Mouse (Mus musculus) liver, adult 2 months (tissue): ENCODE results near the gene Ntsr2. TPM values are rescaled to one million over a fixed set of nuclear protein-coding genes. Genes with fewer than 3 reads are reported as not detected.

Experiments used
- DNase-seq: peaks from one replicate; pipeline ENCODE4 v3.0.0-alpha.2; 2011; ENCODE audit warnings: low read depth, low spot score; ENCODE audit errors: extremely low read depth
- H3K27ac ChIP-seq: fragments of 200-500 bp; replicated peaks from 2 replicates; pipeline ENCODE4 v1.5.1; 2012; ENCODE audit warnings: low read depth, mild to moderate bottlenecking, control low read depth, inconsistent platforms, low read length; ENCODE audit not compliant: insufficient read depth
- H3K27me3 ChIP-seq: fragments of 200-500 bp; 2 replicates; pipeline ENCODE4 v1.6.1; 2012; ENCODE audit warnings: mild to moderate bottlenecking, moderate library complexity, low read length, inconsistent platforms; ENCODE audit not compliant: control insufficient read depth, insufficient read depth
- H3K36me3 ChIP-seq: fragments of 200-500 bp; 2 replicates; pipeline ENCODE4 v1.6.1; 2012; ENCODE audit warnings: low read length, inconsistent platforms; ENCODE audit not compliant: control insufficient read depth, insufficient read depth
- H3K4me1 ChIP-seq: fragments of 200-500 bp; 2 replicates; pipeline ENCODE4 v1.6.1; 2011; ENCODE audit warnings: low read length; ENCODE audit not compliant: control insufficient read depth, insufficient read depth
- H3K4me3 ChIP-seq: fragments of 200-500 bp; 2 replicates; pipeline ENCODE4 v1.5.1; 2011; ENCODE audit warnings: low read depth, mild to moderate bottlenecking, control low read depth, low read length, moderate library complexity; ENCODE audit not compliant: insufficient read depth
- H3K79me2 ChIP-seq: fragments of 200-500 bp; 2 replicates; pipeline ENCODE4 v1.6.1; 2012; ENCODE audit warnings: inconsistent platforms, mild to moderate bottlenecking, low read length, moderate library complexity; ENCODE audit not compliant: control insufficient read depth, insufficient read depth
- H3K9ac ChIP-seq: fragments of 200-500 bp; 2 replicates; pipeline ENCODE4 v1.6.1; 2012; ENCODE audit warnings: low read depth, mild to moderate bottlenecking, control low read depth, inconsistent platforms, low read length
- CTCF ChIP-seq: fragments of 200-500 bp; IDR thresholded peaks from 2 replicates; pipeline ENCODE4 v1.5.1; 2011; ENCODE audit warnings: low read depth, low read length, control low read depth
- POLR2A ChIP-seq: fragments of 200-500 bp; IDR thresholded peaks from 2 replicates; pipeline ENCODE4 v1.6.1; 2011; ENCODE audit warnings: low read length, control low read depth; ENCODE audit not compliant: insufficient read depth; ENCODE audit errors: extremely low read depth
- WGBS: fragments of 180-500 bp; shearing (Covaris S2); methylation state at CpG from one replicate; pipeline ENCODE4 v1.1.7; 2018; 5-methylcytosine and 5-hydroxymethylcytosine counted together
- polyA plus RNA-seq: library from polyadenylated mRNA; depleted of rRNA; stranded (reverse); fragments of >200 nt; gene quantifications from 2 replicates; pipeline ENCODE4 v1.2.3, GENCODE M21; 2012; rRNA removed
- total RNA-seq: library from RNA; depleted of rRNA; stranded (reverse); fragments of >200 nt; gene quantifications from 2 replicates; pipeline ENCODE4 v1.2.3, GENCODE M21; 2014; rRNA removed

Ntsr2 gene
- total and polyA plus RNA-seq, 2 experiments: not detected

DNA sequence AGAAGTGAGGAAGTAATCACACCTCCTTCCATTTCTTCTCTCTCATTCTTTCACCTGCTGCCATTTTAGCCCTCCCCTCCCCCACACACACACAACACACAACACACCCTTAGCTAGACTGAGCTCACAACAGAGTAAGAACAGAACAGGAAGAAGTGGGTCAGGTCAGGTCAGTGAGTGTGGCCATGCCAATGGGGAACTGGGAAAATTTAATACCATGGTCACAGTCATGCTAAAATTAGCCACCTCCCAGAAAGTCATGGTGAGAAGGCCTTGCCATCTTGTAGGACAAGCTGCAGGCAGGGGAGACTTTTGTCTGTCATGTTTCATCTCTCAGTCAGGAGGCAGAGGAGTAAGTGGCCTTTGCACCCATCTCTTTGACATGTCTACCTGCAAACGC lies 45.5 kb downstream of the Ntsr2 start:
- no peaks in the 10 kb centered on the region for H3K79me2 ChIP-seq
- H3K27me3 ChIP-seq: no peaks in the 10 kb centered on the region
- DNase-seq: no peak
- H3K9ac ChIP-seq: no peak overlapping the region
- no peaks in the 10 kb centered on the region for H3K36me3 ChIP-seq
- 86% methylated on average over 1 of the region's 1 CpGs for WGBS
- H3K4me3 ChIP-seq: no peak overlapping the region
- no peak overlapping the region for H3K27ac ChIP-seq
- H3K4me1 ChIP-seq: no peaks in the 10 kb centered on the region
- TF ChIP-seq CTCF (no peak), POLR2A (no peak)

Other genes starting within 250 kb of the Ntsr2 start
- 85.8 and 118 TPM in 2 replicates for gene Lpin1, start 42.4 kb upstream of the Ntsr2 start, total RNA-seq
- gene Lpin1, start 42.4 kb upstream of the Ntsr2 start, polyA plus RNA-seq: 11.9 and 19.8 TPM in 2 replicates
- 0.09 TPM in 1 of 2 replicates, not detected in the other for gene Greb1, start 147.5 kb downstream of the Ntsr2 start, total RNA-seq
- 0.02 and 0.09 TPM in 2 replicates for gene Greb1, start 147.5 kb downstream of the Ntsr2 start, polyA plus RNA-seq
- gene E2f6, start 157.6 kb downstream of the Ntsr2 start, total RNA-seq: 8.8 and 11.5 TPM in 2 replicates
- gene E2f6, start 157.6 kb downstream of the Ntsr2 start, polyA plus RNA-seq: 10.8 and 10.9 TPM in 2 replicates
- 11.7 and 14.5 TPM in 2 replicates for gene Rock2, start 241.5 kb downstream of the Ntsr2 start, total RNA-seq
- gene Rock2, start 241.5 kb downstream of the Ntsr2 start, polyA plus RNA-seq: 1.5 and 1.7 TPM in 2 replicates